Mouse (Mus musculus) kidney, adult 2 months (tissue): ENCODE measurements around the gene Deup1.

Experiments used
- CTCF ChIP-seq: fragments of 200-500 bp; conservative IDR thresholded peaks from 2 replicates; pipeline ENCODE4 v1.5.1; 2011; ENCODE audit warnings: low read depth, mild to moderate bottlenecking, control low read depth, low read length, moderate library complexity, mixed read lengths; ENCODE audit not compliant: insufficient read depth, insufficient read length
- POLR2A ChIP-seq: fragments of 200-500 bp; IDR thresholded peaks from one replicate; pipeline ENCODE4 v1.6.1; 2011; ENCODE audit warnings: low read depth, low read length, control low read depth

DNA sequence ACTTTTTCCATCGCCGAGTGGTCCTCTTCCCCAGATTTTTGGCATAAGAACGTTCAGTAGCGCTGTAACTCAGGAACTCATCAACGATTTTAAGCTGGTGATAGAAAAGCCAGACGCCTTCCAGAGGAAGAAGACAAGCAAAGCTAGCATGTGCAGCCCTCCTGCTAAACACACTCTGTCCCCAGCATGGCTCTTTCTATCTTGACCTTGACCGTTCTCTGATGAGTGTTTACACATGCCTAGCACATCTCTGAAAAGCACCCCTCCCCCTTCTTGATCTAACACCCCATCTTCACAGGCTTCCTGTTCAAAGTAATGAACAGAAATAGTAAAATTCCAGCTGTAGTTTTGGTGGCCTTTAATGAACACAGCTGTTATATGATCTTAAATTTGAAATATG lies 99.4 kb downstream of the Deup1 start:
- TF ChIP-seq POLR2A (no peak), CTCF (no peak)
